Mouse (Mus musculus) spleen, adult 10 weeks (tissue): ENCODE data around the gene Tada1. TPM values are rescaled to one million over a fixed set of nuclear protein-coding genes. Genes with fewer than 3 reads are reported as not detected.

Experiments used
- polyA plus RNA-seq: library from polyadenylated mRNA; stranded (reverse); fragments of 350-450 nt; fragmentation: Illumina TruSeq; extraction: RNeasy Lipid Tissue Mini Kit (QIAGEN cat#74804); gene quantifications from one replicate; pipeline ENCODE4 v1.2.3, GENCODE M21; 2015; ENCODE audit warnings: low replicate concordance; ENCODE audit not compliant: insufficient read depth

Tada1 gene
- 36.4 TPM for polyA plus RNA-seq

GRCm38 (mm10) chr1:166379013-166379629 is at the start of gene Tada1:
Gene Tada1, plus strand, starts transcription at chr1:166379097.

DNA sequence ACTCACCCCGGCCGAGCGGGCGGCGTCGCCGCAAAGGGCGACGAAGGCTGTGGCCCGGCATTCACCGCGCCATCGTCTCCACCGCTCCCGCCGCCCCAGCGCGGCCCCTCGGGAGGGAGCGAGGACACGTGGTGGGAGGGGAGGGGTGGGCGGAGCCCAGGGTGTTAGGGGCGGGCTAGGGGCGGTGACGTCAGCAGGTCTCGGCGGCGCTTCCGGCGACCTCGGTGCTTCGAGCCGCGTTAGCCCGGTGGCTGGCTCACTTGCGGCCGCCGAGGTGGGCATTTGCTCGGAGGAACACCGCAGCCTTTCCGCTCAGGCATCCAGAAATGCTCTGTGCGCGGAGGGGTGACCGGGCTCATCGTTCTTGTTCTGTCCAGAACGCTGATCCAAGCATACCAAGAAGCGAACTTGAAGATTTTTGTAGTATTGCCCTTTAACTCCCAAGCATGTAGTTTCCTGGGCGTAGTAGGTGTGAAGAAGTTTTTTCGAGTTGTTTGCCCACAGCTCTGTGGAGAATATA is 30.9 kb downstream of the Tada1 start, which contains the start of gene Pogk:
Gene Pogk, minus strand, starts transcription at position 163 of the 520 bp plus-strand sequence.

Other genes with a start within 250 kb of the Tada1 start
- not detected for gene Gpa33, start 248.9 kb upstream of the Tada1 start, polyA plus RNA-seq
- gene Mael, start 140.3 kb upstream of the Tada1 start, polyA plus RNA-seq: not detected
- 0.93 TPM for gene Ildr2, start 125.0 kb upstream of the Tada1 start, polyA plus RNA-seq
- 11.4 TPM for gene Pogk, start 30.8 kb downstream of the Tada1 start, polyA plus RNA-seq
- not detected for gene Gm4846, start 118.5 kb downstream of the Tada1 start, polyA plus RNA-seq